Mouse (Mus musculus): Measurements from ENCODE around the gene Gm20388. TPM values are rescaled to one million over a fixed set of nuclear protein-coding genes. Genes with fewer than 3 reads are reported as not detected.
A peak's percentile ranks its signal among the peaks of the same experiment; 100 is the strongest.

Gene Gm20388
- polyA plus RNA-seq, 1 experiment from 2014 or later, result not detected

DNA sequence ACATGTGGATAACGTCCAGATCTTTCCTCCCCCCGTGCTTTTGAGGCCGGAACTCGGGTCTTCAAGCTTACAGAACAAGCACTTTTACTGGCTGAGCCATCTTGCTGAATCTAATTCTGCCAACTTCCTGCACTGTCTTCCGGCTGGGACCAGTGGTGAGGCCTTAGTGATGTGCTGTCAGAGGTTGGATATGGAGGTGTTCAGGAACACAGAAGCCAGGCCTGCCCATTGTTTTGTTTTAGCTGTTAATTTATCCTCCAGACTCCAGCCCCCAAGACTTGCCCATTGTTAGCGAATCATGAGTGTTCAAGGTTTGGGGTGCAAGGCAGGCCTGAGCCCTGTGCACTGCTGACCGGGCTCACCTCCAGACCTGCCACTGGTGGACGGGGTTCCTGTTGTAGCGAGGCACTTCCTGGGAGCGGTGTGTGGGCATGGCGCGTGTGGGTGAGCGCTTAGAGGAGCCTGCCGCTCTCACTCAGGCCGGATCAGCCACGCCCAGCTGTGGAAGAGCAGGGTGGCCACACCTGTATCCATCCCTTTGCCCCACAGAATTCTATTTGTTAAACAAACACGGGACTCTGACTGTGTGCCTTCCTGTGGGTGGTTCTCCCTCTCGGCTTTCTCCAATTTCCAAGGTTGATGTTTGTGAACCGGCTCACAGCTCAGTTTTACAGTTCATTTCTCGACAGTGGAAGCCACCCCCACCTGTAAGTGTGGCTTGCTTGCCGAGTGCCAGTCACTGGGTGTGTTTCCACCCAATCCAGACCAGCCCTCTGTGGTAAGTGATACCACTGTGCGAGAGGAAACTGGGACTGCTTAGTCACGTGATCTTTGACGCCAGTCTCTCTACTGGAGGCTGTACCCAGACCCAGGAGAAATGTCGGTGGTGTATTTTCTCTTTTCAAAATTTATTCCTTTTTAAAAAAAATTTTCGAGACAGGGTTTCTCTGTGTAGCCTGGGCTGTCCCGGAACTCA is 3430.7 kb downstream of the Gm20388 start:
- Histone ChIP-seq H3K4me1 (replicated peaks; ENCODE audit: control insufficient read depth, insufficient read depth, low read length) (no peaks in the 10 kb centered on the region), H3K36me3 (replicated peaks; ENCODE audit: control insufficient read depth, insufficient read depth) (no peaks in the 10 kb centered on the region), H3K27me3 (ENCODE audit: control insufficient read depth, insufficient read depth, low read length) (no peaks in the 10 kb centered on the region), H3K4me2 (replicated peaks) (no peak overlapping the region), H3K9me3 (ENCODE audit: control insufficient read depth, low read length) (no peaks in the 10 kb centered on the region), H3K9ac (no peak overlapping the region), H3K4me3 (replicated peaks; ENCODE audit: low read length) (no peak overlapping the region), H3K27ac (no peak overlapping the region)
- DNase-seq (ENCODE audit: low spot score), result no peak
- no peak for ATAC-seq (ENCODE audit: low FRiP score)
- WGBS, result 90% methylated on average over 27 of the region's 27 CpGs

DNA sequence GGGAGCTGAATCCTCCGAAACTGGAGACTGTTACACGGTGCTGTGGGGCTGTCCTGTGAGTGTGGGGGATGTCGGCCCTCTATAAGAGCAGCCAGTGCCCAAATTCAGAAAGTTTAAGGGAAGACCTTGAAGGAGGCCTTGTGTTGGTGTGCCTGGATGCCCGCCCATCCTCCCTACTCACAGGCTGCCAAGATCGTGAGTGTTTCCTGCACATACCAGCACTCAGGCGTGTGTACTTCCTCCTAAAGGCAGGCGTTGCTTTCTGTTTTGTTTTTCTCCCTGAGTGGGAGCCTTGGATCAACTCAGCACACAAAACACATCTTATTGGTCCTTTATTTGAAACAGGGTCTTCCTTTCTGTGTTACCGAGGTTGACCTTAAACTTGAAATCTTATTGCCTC is 3431.6 kb downstream of the Gm20388 start:
- H3K27ac ChIP-seq, result no peak overlapping the region
- H3K4me3 ChIP-seq (replicated peaks; ENCODE audit: low read length), result no peak overlapping the region
- H3K27me3 ChIP-seq (ENCODE audit: control insufficient read depth, insufficient read depth, low read length), result no peaks in the 10 kb centered on the region
- ATAC-seq (ENCODE audit: low FRiP score), result no peak
- no peaks in the 10 kb centered on the region for H3K36me3 ChIP-seq (replicated peaks; ENCODE audit: control insufficient read depth, insufficient read depth)
- DNase-seq (ENCODE audit: low spot score), result no peak
- no peaks in the 10 kb centered on the region for H3K9me3 ChIP-seq (ENCODE audit: control insufficient read depth, low read length)
- H3K4me2 ChIP-seq (replicated peaks), result no peak overlapping the region
- no peak overlapping the region for H3K9ac ChIP-seq
- WGBS, result 91% methylated on average over 8 of the region's 8 CpGs
- no peaks in the 10 kb centered on the region for H3K4me1 ChIP-seq (replicated peaks; ENCODE audit: control insufficient read depth, insufficient read depth, low read length)

DNA sequence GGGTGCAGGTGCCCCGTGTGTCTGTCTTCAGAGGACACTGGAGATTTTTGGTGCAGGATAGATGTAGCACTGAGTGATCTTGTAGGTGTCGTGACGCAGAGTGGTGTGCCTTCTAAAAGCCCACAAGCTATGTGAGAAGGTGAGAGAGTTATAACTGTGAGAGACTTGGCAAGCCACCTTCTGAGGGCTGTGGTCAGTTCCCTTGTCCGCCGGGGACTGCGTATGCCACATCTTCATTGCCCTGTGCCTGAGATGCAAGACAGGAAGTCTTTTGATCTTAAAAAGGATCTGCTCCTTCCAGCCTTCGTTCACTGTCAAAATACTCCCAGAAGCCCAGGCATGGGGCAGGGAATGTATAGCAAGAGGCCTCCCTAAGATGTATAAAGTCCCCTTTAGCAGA is 3432.3 kb downstream of the Gm20388 start:
- Histone ChIP-seq H3K27ac (no peak overlapping the region), H3K27me3 (ENCODE audit: control insufficient read depth, insufficient read depth, low read length) (no peaks in the 10 kb centered on the region), H3K4me2 (replicated peaks) (no peak overlapping the region), H3K9ac (no peak overlapping the region), H3K4me1 (replicated peaks; ENCODE audit: control insufficient read depth, insufficient read depth, low read length) (no peaks in the 10 kb centered on the region), H3K36me3 (replicated peaks; ENCODE audit: control insufficient read depth, insufficient read depth) (peaks cover 4% of the 10 kb centered on the region; the same call in 1 of the 2 replicates), H3K4me3 (replicated peaks; ENCODE audit: low read length) (no peak overlapping the region), H3K9me3 (ENCODE audit: control insufficient read depth, low read length) (no peaks in the 10 kb centered on the region)
- 89% methylated on average over 7 of the region's 7 CpGs for WGBS
- ATAC-seq (ENCODE audit: low FRiP score) (no peak), DNase-seq (ENCODE audit: low spot score) (no peak)

DNA sequence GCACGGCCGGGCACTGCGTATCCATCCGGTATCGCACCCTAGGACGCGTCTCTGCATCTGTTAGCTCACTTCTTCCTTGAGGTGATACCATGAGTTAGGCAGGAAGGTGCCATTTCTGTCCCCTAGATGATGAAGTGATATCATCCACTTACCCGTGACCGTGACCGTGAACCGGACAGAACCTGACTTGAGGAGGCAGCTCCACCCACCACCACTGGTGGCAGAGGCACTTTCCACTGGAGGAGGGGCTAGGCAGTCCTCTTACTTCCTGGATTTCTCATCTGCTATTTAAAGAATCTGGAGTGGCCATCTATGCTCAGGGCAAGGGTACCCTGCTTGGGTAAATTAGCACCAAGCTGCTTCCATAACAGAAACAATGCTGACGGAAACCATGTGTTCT is 3432.8 kb downstream of the Gm20388 start:
- H3K4me1 ChIP-seq (replicated peaks; ENCODE audit: control insufficient read depth, insufficient read depth, low read length), result 0 out of 2 replicates have a peak, but pooled peaks cover 1% of the 10 kb centered on the region
- H3K9me3 ChIP-seq (ENCODE audit: control insufficient read depth, low read length), result no peaks in the 10 kb centered on the region
- 88% methylated on average over 12 of the region's 12 CpGs for WGBS
- peaks cover 9% of the 10 kb centered on the region; the same call in 1 of the 2 replicates for H3K36me3 ChIP-seq (replicated peaks; ENCODE audit: control insufficient read depth, insufficient read depth)
- DNase-seq (ENCODE audit: low spot score), result no peak
- H3K27me3 ChIP-seq (ENCODE audit: control insufficient read depth, insufficient read depth, low read length), result no peaks in the 10 kb centered on the region
- no peak overlapping the region for H3K27ac ChIP-seq
- H3K4me3 ChIP-seq (replicated peaks; ENCODE audit: low read length), result no peak overlapping the region
- H3K4me2 ChIP-seq (replicated peaks), result no peak overlapping the region
- ATAC-seq (ENCODE audit: low FRiP score), result no peak
- no peak overlapping the region for H3K9ac ChIP-seq

DNA sequence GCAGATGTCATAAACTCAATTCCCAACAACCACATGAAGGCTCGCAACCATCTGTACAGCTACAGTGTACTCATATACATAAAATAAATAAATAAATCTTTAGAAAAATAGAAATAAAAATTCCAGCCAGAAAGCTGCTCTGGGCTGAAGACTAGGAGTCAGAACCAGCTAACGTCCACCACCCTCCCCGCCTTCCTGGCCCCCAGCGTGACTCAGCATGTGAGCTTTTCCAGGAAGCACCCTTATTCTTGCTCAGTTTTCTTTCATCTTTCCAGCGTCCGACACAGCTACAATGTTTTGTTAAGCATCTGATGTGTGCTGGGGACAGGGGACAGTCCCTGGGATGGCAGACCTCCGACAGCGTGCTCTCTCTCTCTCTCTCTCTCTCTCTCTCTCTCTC is 3434.5 kb downstream of the Gm20388 start:
- no peaks in the 10 kb centered on the region for H3K9me3 ChIP-seq (ENCODE audit: control insufficient read depth, low read length)
- no peak overlapping the region for H3K27ac ChIP-seq
- no peak overlapping the region for H3K4me2 ChIP-seq (replicated peaks)
- 0 out of 2 replicates have a peak, but pooled peaks cover 8% of the 10 kb centered on the region for H3K4me1 ChIP-seq (replicated peaks; ENCODE audit: control insufficient read depth, insufficient read depth, low read length)
- no peak overlapping the region for H3K9ac ChIP-seq
- no peak for ATAC-seq (ENCODE audit: low FRiP score)
- no peak overlapping the region for H3K4me3 ChIP-seq (replicated peaks; ENCODE audit: low read length)
- WGBS, result 91% methylated on average over 8 of the region's 8 CpGs
- no peak for DNase-seq (ENCODE audit: low spot score)
- no peaks in the 10 kb centered on the region for H3K27me3 ChIP-seq (ENCODE audit: control insufficient read depth, insufficient read depth, low read length)
- H3K36me3 ChIP-seq (replicated peaks; ENCODE audit: control insufficient read depth, insufficient read depth), result peaks cover 26% of the 10 kb centered on the region

DNA sequence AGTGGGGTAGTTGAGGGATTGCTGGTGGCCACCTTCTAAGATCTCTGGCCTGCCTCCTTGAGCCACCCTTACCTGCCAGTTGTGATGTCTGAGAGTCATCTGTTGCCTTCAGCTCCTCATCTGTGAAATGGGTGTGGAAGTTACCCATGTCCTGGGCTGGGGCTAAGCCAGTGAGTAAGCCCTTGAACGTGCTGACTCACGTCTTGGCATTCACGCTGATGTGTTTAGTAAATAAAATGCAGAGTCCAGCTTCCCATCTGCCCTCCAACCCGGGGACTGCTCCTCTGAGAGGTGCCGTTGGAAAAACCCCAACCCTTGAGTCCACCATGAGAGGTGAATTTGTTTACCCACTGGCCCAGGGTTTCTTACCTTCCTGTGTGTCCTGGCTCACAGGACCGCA is 3435.2 kb downstream of the Gm20388 start:
- Histone ChIP-seq H3K36me3 (replicated peaks; ENCODE audit: control insufficient read depth, insufficient read depth) (peaks cover 31% of the 10 kb centered on the region), H3K27ac (no peak overlapping the region), H3K9ac (no peak overlapping the region), H3K27me3 (ENCODE audit: control insufficient read depth, insufficient read depth, low read length) (no peaks in the 10 kb centered on the region), H3K9me3 (ENCODE audit: control insufficient read depth, low read length) (no peaks in the 10 kb centered on the region), H3K4me2 (replicated peaks) (no peak overlapping the region), H3K4me1 (replicated peaks; ENCODE audit: control insufficient read depth, insufficient read depth, low read length) (0 out of 2 replicates have a peak, but pooled peaks cover 8% of the 10 kb centered on the region), H3K4me3 (replicated peaks; ENCODE audit: low read length) (no peak overlapping the region)
- WGBS, result 91% methylated on average over 6 of the region's 6 CpGs
- DNase-seq (ENCODE audit: low spot score), result no peak
- no peak for ATAC-seq (ENCODE audit: low FRiP score)

DNA sequence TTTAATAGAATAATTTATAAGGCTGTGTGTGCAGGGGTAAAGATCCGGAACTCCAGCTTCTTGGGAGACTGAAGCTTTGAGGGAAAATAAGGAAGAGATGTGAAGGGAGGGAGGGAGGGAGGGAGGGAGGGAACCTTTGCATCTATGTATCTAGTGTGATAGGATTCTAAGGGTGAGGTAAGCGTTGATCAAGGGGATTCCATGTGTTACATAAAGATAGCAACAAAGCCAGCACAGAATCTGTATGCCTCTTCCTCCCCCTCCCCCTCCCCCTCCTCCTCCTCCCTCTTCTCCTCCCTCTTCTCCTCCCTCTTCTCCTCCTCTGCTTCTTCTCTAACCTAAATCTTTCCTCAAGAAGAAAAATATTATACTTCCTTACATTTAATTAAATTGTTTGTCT is 3436.7 kb downstream of the Gm20388 start:
- 86% methylated on average over 2 of the region's 2 CpGs for WGBS
- Histone ChIP-seq H3K27me3 (ENCODE audit: control insufficient read depth, insufficient read depth, low read length) (no peaks in the 10 kb centered on the region), H3K4me2 (replicated peaks) (no peak overlapping the region), H3K9me3 (ENCODE audit: control insufficient read depth, low read length) (no peaks in the 10 kb centered on the region), H3K4me3 (replicated peaks; ENCODE audit: low read length) (no peak overlapping the region), H3K27ac (no peak overlapping the region), H3K36me3 (replicated peaks; ENCODE audit: control insufficient read depth, insufficient read depth) (peaks cover 31% of the 10 kb centered on the region), H3K4me1 (replicated peaks; ENCODE audit: control insufficient read depth, insufficient read depth, low read length) (0 out of 2 replicates have a peak, but pooled peaks cover 8% of the 10 kb centered on the region), H3K9ac (no peak overlapping the region)
- ATAC-seq (ENCODE audit: low FRiP score) (no peak), DNase-seq (ENCODE audit: low spot score) (no peak)

DNA sequence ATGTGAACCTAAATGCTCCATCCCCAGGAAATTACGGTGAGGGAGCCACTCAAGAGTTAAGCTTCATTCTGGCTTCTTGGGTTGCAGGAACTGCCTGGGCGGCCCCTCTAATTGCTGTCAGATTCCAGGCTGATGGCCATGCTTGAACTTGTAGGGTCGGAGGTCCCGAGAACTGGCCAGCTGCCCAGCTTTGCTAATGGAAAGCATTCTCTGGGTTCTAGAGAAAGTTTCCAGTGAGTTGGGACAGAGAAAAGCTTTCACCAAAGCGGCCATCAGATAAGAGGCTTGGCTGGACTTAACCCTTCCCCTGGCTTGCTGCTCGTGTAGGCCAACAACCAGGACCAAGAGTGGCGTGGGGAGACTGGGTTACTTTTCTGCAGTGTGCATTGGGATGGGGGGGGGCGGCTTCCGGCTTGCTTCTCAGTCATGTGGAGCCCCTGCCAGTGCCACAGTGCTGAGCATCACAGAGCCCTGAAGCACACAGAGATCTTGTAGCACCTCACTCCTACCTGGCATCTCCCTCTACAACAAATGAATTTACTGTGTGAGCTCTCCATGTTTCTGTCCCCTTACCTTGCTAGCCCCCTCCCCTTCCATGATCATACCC is 3437.7 kb downstream of the Gm20388 start:
- H3K27ac ChIP-seq, result 0 out of 2 replicates have a peak overlapping the region, but pooled peaks have one; percentile 14
- DNase-seq (ENCODE audit: low spot score) (peak; percentile 75), ATAC-seq (ENCODE audit: low FRiP score) (no peak)
- no peaks in the 10 kb centered on the region for H3K27me3 ChIP-seq (ENCODE audit: control insufficient read depth, insufficient read depth, low read length)
- H3K4me1 ChIP-seq (replicated peaks; ENCODE audit: control insufficient read depth, insufficient read depth, low read length), result 0 out of 2 replicates have a peak, but pooled peaks cover 8% of the 10 kb centered on the region
- no peak overlapping the region for H3K4me2 ChIP-seq (replicated peaks)
- no peaks in the 10 kb centered on the region for H3K9me3 ChIP-seq (ENCODE audit: control insufficient read depth, low read length)
- H3K36me3 ChIP-seq (replicated peaks; ENCODE audit: control insufficient read depth, insufficient read depth), result peaks cover 31% of the 10 kb centered on the region
- H3K9ac ChIP-seq, result no peak overlapping the region
- WGBS, result 64% methylated on average over 9 of the region's 9 CpGs
- no peak overlapping the region for H3K4me3 ChIP-seq (replicated peaks; ENCODE audit: low read length)

DNA sequence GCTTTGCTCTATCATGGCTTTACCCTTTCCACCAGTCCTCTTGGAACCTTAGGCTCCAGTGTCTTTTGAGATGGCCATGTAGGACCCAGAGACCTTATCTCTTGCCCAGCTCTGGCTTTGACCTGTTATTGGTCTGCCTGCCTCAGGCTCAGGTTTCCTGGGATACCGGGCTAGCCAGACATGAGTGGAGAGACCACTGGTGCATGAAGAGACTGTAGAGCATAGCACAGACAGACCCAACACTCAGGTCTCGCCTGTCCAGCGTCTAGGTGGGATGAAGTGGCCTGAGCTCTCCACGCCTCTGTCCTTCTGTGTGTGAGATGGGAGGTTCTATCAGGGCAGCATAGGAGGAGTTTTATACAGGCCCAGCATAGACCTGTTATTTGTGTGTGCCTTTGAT is 3438.4 kb downstream of the Gm20388 start:
- no peak overlapping the region for H3K27ac ChIP-seq
- no peak overlapping the region for H3K4me2 ChIP-seq (replicated peaks)
- H3K4me1 ChIP-seq (replicated peaks; ENCODE audit: control insufficient read depth, insufficient read depth, low read length), result 0 out of 2 replicates have a peak, but pooled peaks cover 8% of the 10 kb centered on the region
- WGBS, result 85% methylated on average over 4 of the region's 4 CpGs
- no peaks in the 10 kb centered on the region for H3K27me3 ChIP-seq (ENCODE audit: control insufficient read depth, insufficient read depth, low read length)
- H3K9me3 ChIP-seq (ENCODE audit: control insufficient read depth, low read length), result no peaks in the 10 kb centered on the region
- H3K9ac ChIP-seq, result no peak overlapping the region
- no peak overlapping the region for H3K4me3 ChIP-seq (replicated peaks; ENCODE audit: low read length)
- ATAC-seq (ENCODE audit: low FRiP score), result no peak
- no peak for DNase-seq (ENCODE audit: low spot score)
- peaks cover 31% of the 10 kb centered on the region for H3K36me3 ChIP-seq (replicated peaks; ENCODE audit: control insufficient read depth, insufficient read depth)
